Mouse (Mus musculus) lung, adult 10 weeks (tissue): ENCODE results near the gene Cpt1c. TPM values are rescaled to one million over a fixed set of nuclear protein-coding genes. Genes with fewer than 3 reads are reported as not detected.

Source experiments
- polyA plus RNA-seq: library from polyadenylated mRNA; stranded (reverse); fragments of 350-450 nt; fragmentation: Illumina TruSeq; extraction: RNeasy Lipid Tissue Mini Kit (QIAGEN cat#74804); gene quantifications from one replicate; pipeline ENCODE4 v1.2.3, GENCODE M21; 2014; ENCODE audit warnings: low read depth, low replicate concordance; ENCODE audit not compliant: insufficient read depth

The Cpt1c gene
- polyA plus RNA-seq, result 2.5 TPM

GRCm38 (mm10) chr7:44974383-44975116, at the start of gene Cpt1c:
Cpt1c (minus strand) TSS chr7:44974851.

GRCm38 (mm10) chr7:45017242-45018061, 42.8 kb upstream of the Cpt1c start, which contains the start of gene Rras:
Rras (plus strand) TSS chr7:45017961.

GRCm38 (mm10) chr7:45015957-45016612, 41.4 kb upstream of the Cpt1c start, which contains the start of gene Scaf1:
Scaf1 (minus strand) TSS chr7:45016363.

GRCm38 (mm10) chr7:44998501-44998955, 23.9 kb upstream of the Cpt1c start, which contains the start of gene Bcl2l12:
Bcl2l12 (minus strand) TSS chr7:44998712.

GRCm38 (mm10) chr7:44997231-44997939, 22.7 kb upstream of the Cpt1c start, which contains the start of gene Irf3:
Irf3 (plus strand) TSS chr7:44997648.

GRCm38 (mm10) chr7:44986192-44986878, 11.7 kb upstream of the Cpt1c start, which contains the start of gene Prmt1:
Prmt1 (minus strand) TSS chr7:44986568.

GRCm38 (mm10) chr7:44942904-44943303, 31.7 kb downstream of the Cpt1c start, which contains the start of gene Tsks:
Tsks (plus strand) TSS chr7:44943204.

GRCm38 (mm10) chr7:44929204-44930151, 45.2 kb downstream of the Cpt1c start, which contains the start of gene Ap2a1:
Ap2a1 (minus strand) TSS chr7:44929496.

Other genes with a start within 250 kb of the Cpt1c start
- 29.2 TPM for gene Vrk3, start 226.4 kb downstream of the Cpt1c start, polyA plus RNA-seq
- 0.11 TPM for gene Zfp473, start 223.8 kb downstream of the Cpt1c start, polyA plus RNA-seq
- gene Nup62, start 158.8 kb downstream of the Cpt1c start, polyA plus RNA-seq, result 14.9 TPM
- 3.1 TPM for gene Il4i1, start 158.5 kb downstream of the Cpt1c start, polyA plus RNA-seq
- gene Atf5, start 158.2 kb downstream of the Cpt1c start, polyA plus RNA-seq, result 83.0 TPM
- 36.7 TPM for gene Akt1s1, start 125.9 kb downstream of the Cpt1c start, polyA plus RNA-seq
- gene Tbc1d17, start 125.8 kb downstream of the Cpt1c start, polyA plus RNA-seq, result 46.8 TPM
- 27.8 TPM for gene Pnkp, start 117.7 kb downstream of the Cpt1c start, polyA plus RNA-seq
- 127 TPM for gene Ptov1, start 105.1 kb downstream of the Cpt1c start, polyA plus RNA-seq
- 22.3 TPM for gene Med25, start 82.1 kb downstream of the Cpt1c start, polyA plus RNA-seq
- gene Fuz, start 78.8 kb downstream of the Cpt1c start, polyA plus RNA-seq, result 20.0 TPM
- gene Ap2a1, start 45.4 kb downstream of the Cpt1c start, polyA plus RNA-seq, result 23.2 TPM
- not detected for gene Tsks, start 31.6 kb downstream of the Cpt1c start, polyA plus RNA-seq
- 126 TPM for gene Prmt1, start 11.7 kb upstream of the Cpt1c start, polyA plus RNA-seq
- 71.8 TPM for gene Irf3, start 22.8 kb upstream of the Cpt1c start, polyA plus RNA-seq
- 14.9 TPM for gene Bcl2l12, start 23.9 kb upstream of the Cpt1c start, polyA plus RNA-seq
- 15.5 TPM for gene Scaf1, start 41.5 kb upstream of the Cpt1c start, polyA plus RNA-seq
- 170 TPM for gene Rras, start 43.1 kb upstream of the Cpt1c start, polyA plus RNA-seq
- gene Prr12, start 78.0 kb upstream of the Cpt1c start, polyA plus RNA-seq, result 10.4 TPM
- 36.8 TPM for gene Nosip, start 87.6 kb upstream of the Cpt1c start, polyA plus RNA-seq
- gene Prrg2, start 87.8 kb upstream of the Cpt1c start, polyA plus RNA-seq, result 23.4 TPM
- 83.1 TPM for gene Rcn3, start 117.4 kb upstream of the Cpt1c start, polyA plus RNA-seq
- 91.4 TPM for gene Fcgrt, start 129.0 kb upstream of the Cpt1c start, polyA plus RNA-seq
- 1,585 TPM for gene Rps11, start 149.6 kb upstream of the Cpt1c start, polyA plus RNA-seq
- gene Rpl13a, start 153.9 kb upstream of the Cpt1c start, polyA plus RNA-seq, result 3,762 TPM
- not detected for gene Gm45713, start 161.4 kb upstream of the Cpt1c start, polyA plus RNA-seq
- 39.0 TPM for gene Flt3l, start 161.6 kb upstream of the Cpt1c start, polyA plus RNA-seq
- 55.1 TPM for gene Pih1d1, start 179.5 kb upstream of the Cpt1c start, polyA plus RNA-seq
- gene Aldh16a1, start 179.7 kb upstream of the Cpt1c start, polyA plus RNA-seq, result 21.1 TPM
- 1.1 TPM for gene Slc17a7, start 189.1 kb upstream of the Cpt1c start, polyA plus RNA-seq
- gene Gfy, start 204.7 kb upstream of the Cpt1c start, polyA plus RNA-seq, result not detected
- gene Pth2, start 206.1 kb upstream of the Cpt1c start, polyA plus RNA-seq, result not detected
- 1.5 TPM for gene Ccdc155, start 230.0 kb upstream of the Cpt1c start, polyA plus RNA-seq
- 0.81 TPM for gene Dkkl1, start 237.3 kb upstream of the Cpt1c start, polyA plus RNA-seq
- gene Tead2, start 240.9 kb upstream of the Cpt1c start, polyA plus RNA-seq, result 16.7 TPM